Mouse (Mus musculus): Measurements from ENCODE around the gene Dnmt3b. TPM values are rescaled to one million over a fixed set of nuclear protein-coding genes. Genes with fewer than 3 reads are reported as not detected.
"Not testable (repeated sequence)": the region's sequence is repeated elsewhere in the genome, so short reads cannot be mapped to it uniquely, and the experiment has no call there.

Gene Dnmt3b
- polyA plus RNA-seq, 1 experiment = 0.51 TPM

DNA sequence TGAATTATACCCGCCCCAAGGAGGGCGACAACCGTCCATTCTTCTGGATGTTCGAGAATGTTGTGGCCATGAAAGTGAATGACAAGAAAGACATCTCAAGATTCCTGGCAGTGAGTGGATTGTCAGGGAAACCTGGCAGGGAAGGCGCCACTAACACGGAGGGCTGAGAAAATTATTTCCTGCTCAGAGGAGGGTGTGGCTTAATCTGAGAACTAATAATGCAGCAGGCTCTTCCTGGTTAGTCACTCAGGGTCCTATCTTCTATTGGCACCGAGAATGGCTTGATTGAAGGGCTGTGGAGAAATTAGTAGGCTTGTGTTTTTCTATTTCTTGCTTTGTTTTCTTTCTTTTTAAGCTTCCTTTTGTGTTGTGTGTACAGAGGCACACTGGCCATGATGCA lies 28.3 kb downstream of the Dnmt3b start:
- no peak overlapping the region for H3ac ChIP-seq (ENCODE audit: control insufficient read depth, insufficient read length, low read depth)
- peaks cover 3% of the 10 kb centered on the region for H3K36me3 ChIP-seq (ENCODE audit: control insufficient read depth, insufficient read depth)
- no peak overlapping the region for H3K4me3 ChIP-seq (ENCODE audit: insufficient read depth, poor library complexity, severe bottlenecking)
- no peaks in the 10 kb centered on the region for H3K27me3 ChIP-seq (ENCODE audit: control insufficient read depth, insufficient read depth, insufficient read length)
- H3K79me3 ChIP-seq (ENCODE audit: low read depth) = no peaks in the 10 kb centered on the region
- TF ChIP-seq MAX (IDR thresholded peaks at IDR 0.05) (no peak), CEBPB (IDR thresholded peaks at IDR 0.05; ENCODE audit: low read depth) (no peak), CTCF (IDR thresholded peaks at IDR 0.05; ENCODE audit: control insufficient read depth, insufficient read depth, insufficient read length) (no peak), MYOG (IDR thresholded peaks at IDR 0.05; ENCODE audit: control insufficient read depth, extremely low read depth, insufficient read length) (no peak), USF1 (IDR thresholded peaks at IDR 0.05; ENCODE audit: low read depth) (no peak), FOSL1 (IDR thresholded peaks at IDR 0.05; ENCODE audit: insufficient read depth, low read length, poor library complexity, severe bottlenecking) (no peak), MYOD1 (IDR thresholded peaks at IDR 0.05; ENCODE audit: control insufficient read depth, insufficient read length, low read depth) (no peak)
- no peaks in the 10 kb centered on the region for H3K79me2 ChIP-seq (ENCODE audit: control insufficient read depth, insufficient read depth)

DNA sequence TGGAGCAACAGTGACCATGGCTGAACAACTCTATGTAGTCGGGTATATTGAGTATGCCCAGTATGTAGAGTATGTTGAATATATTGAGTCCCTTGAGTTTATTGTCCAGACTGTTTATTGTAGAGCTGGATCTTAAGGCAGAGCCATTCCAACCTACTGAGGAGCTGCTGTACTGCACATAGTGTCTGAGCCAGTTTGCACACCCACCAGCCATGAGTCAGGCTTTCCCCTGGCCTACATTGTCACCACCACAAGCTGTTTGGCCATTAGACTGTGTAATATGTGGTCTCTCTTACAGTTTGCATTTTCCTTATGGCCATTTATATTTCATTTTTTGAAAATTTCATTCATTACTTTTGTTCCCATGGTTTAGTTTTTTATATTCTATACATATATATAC lies 30.7 kb downstream of the Dnmt3b start:
- no peaks in the 10 kb centered on the region for H3K79me2 ChIP-seq (ENCODE audit: control insufficient read depth, insufficient read depth)
- H3K36me3 ChIP-seq (ENCODE audit: control insufficient read depth, insufficient read depth) = peaks cover 3% of the 10 kb centered on the region
- no peaks in the 10 kb centered on the region for H3K79me3 ChIP-seq (ENCODE audit: low read depth)
- TF ChIP-seq CTCF (IDR thresholded peaks at IDR 0.05; ENCODE audit: control insufficient read depth, insufficient read depth, insufficient read length) (no peak), MYOD1 (IDR thresholded peaks at IDR 0.05; ENCODE audit: control insufficient read depth, insufficient read length, low read depth) (no peak), USF1 (IDR thresholded peaks at IDR 0.05; ENCODE audit: low read depth) (no peak), MAX (IDR thresholded peaks at IDR 0.05) (no peak), MYOG (IDR thresholded peaks at IDR 0.05; ENCODE audit: control insufficient read depth, extremely low read depth, insufficient read length) (no peak), CEBPB (IDR thresholded peaks at IDR 0.05; ENCODE audit: low read depth) (no peak), FOSL1 (IDR thresholded peaks at IDR 0.05; ENCODE audit: insufficient read depth, low read length, poor library complexity, severe bottlenecking) (no peak)
- no peak overlapping the region for H3K4me3 ChIP-seq (ENCODE audit: insufficient read depth, poor library complexity, severe bottlenecking)
- H3ac ChIP-seq (ENCODE audit: control insufficient read depth, insufficient read length, low read depth) = no peak overlapping the region
- no peaks in the 10 kb centered on the region for H3K27me3 ChIP-seq (ENCODE audit: control insufficient read depth, insufficient read depth, insufficient read length)

DNA sequence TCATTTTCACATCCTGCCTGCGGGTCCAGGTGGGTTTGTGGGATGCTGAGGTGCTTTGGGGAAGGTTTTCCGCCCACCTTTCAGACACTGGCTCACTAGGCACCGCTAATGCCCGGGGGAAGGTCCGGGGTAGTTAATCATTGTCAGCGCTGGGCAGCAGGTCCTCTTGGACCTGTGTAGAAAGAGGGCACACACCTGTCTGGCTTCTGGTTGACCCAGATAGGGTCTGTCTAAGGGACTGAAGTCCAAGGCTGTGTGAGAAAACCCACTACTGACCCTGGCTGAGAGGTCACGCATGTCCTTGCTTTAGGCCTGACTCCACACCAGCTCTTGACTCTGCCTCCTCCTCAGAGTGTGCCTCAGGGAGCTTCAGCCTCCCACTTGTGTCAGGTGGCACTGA lies 44.2 kb downstream of the Dnmt3b start:
- H3K79me3 ChIP-seq (ENCODE audit: low read depth); H3K79me2 ChIP-seq (ENCODE audit: control insufficient read depth, insufficient read depth); H3ac ChIP-seq (ENCODE audit: control insufficient read depth, insufficient read length, low read depth); H3K4me3 ChIP-seq (ENCODE audit: insufficient read depth, poor library complexity, severe bottlenecking); H3K36me3 ChIP-seq (ENCODE audit: control insufficient read depth, insufficient read depth); H3K27me3 ChIP-seq (ENCODE audit: control insufficient read depth, insufficient read depth, insufficient read length): not testable (repeated sequence)

DNA sequence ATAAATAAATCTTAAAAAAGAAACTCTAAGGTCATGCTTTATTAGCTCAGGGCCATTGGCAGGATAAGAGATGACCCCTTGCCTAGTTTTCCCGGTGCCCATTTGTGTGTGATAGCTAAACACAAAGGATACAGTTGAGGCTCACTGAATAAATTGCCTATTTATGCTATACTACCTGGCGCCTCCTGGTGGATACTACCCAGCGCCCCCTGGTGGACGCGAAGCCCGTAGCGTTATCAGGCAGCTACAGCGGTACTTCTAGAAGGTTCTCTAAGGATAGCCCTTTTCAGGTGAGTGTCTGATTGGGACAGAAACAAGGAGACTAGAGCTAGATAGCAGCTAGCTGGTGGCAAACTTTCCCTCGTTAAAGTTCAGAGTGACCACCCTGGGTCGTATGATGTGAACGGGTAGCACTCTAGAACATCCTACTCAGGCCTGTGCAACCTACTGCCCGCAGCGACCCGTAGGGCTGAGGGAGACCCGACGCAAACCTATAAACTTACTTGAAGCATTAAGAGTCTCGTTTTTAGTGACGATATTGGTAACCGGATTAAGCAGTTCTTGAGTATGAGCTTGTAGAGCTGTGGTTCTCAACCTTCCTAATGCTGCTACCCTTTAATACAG lies 45.3 kb downstream of the Dnmt3b start:
- TF ChIP-seq MYOD1 (IDR thresholded peaks at IDR 0.05; ENCODE audit: control insufficient read depth, insufficient read length, low read depth) (no peak), MAX (IDR thresholded peaks at IDR 0.05) (no peak), CTCF (IDR thresholded peaks at IDR 0.05; ENCODE audit: control insufficient read depth, insufficient read depth, insufficient read length) (peak; percentile 7), FOSL1 (IDR thresholded peaks at IDR 0.05; ENCODE audit: insufficient read depth, low read length, poor library complexity, severe bottlenecking) (no peak), CEBPB (IDR thresholded peaks at IDR 0.05; ENCODE audit: low read depth) (no peak), USF1 (IDR thresholded peaks at IDR 0.05; ENCODE audit: low read depth) (no peak), MYOG (IDR thresholded peaks at IDR 0.05; ENCODE audit: control insufficient read depth, extremely low read depth, insufficient read length) (no peak)
- Histone ChIP-seq H3K79me3 (ENCODE audit: low read depth) (no peaks in the 10 kb centered on the region), H3K27me3 (ENCODE audit: control insufficient read depth, insufficient read depth, insufficient read length) (no peaks in the 10 kb centered on the region), H3K4me3 (ENCODE audit: insufficient read depth, poor library complexity, severe bottlenecking) (no peak overlapping the region), H3K36me3 (ENCODE audit: control insufficient read depth, insufficient read depth) (no peaks in the 10 kb centered on the region), H3K79me2 (ENCODE audit: control insufficient read depth, insufficient read depth) (no peaks in the 10 kb centered on the region), H3ac (ENCODE audit: control insufficient read depth, insufficient read length, low read depth) (no peak overlapping the region)

DNA sequence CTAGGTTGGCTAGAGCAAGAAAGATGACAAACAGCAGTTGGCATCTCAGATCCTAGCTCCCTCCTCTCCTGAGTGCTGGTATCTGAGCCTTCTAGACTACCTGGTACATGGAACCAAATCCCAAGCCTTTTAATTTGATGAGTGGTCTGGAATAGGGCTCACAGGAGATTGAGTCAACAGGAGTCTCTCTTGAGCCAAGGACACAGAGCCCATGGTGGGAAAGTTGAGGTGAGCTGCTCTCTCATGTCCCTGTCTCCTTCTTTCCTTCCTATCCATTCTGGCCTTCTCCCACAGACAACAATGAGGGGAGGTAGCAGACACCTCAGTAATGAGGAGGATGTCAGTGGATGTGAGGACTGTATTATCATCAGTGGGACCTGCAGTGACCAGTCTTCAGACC lies 47.1 kb downstream of the Dnmt3b start, which contains the start of gene Dnmt3c:
Gene Dnmt3c, plus strand, starts transcription at position 301 of the 400 bp plus-strand sequence.
- Histone ChIP-seq H3ac (ENCODE audit: control insufficient read depth, insufficient read length, low read depth) (no peak within 1 kb of the TSS), H3K27me3 (ENCODE audit: control insufficient read depth, insufficient read depth, insufficient read length) (no peaks in the 10 kb centered on the region), H3K79me3 (ENCODE audit: low read depth) (no peaks in the 10 kb centered on the region), H3K4me3 (ENCODE audit: insufficient read depth, poor library complexity, severe bottlenecking) (no peak within 1 kb of the TSS), H3K79me2 (ENCODE audit: control insufficient read depth, insufficient read depth) (no peaks in the 10 kb centered on the region), H3K36me3 (ENCODE audit: control insufficient read depth, insufficient read depth) (no peaks in the 10 kb centered on the region)
- no peak for TF ChIP-seq MYOG (IDR thresholded peaks at IDR 0.05; ENCODE audit: control insufficient read depth, extremely low read depth, insufficient read length)
- TF ChIP-seq MYOD1 (IDR thresholded peaks at IDR 0.05; ENCODE audit: control insufficient read depth, insufficient read length, low read depth) = no peak
- no peak for TF ChIP-seq USF1 (IDR thresholded peaks at IDR 0.05; ENCODE audit: low read depth)
- TF ChIP-seq MAX (IDR thresholded peaks at IDR 0.05) = no peak
- TF ChIP-seq CEBPB (IDR thresholded peaks at IDR 0.05; ENCODE audit: low read depth) = no peak
- TF ChIP-seq FOSL1 (IDR thresholded peaks at IDR 0.05; ENCODE audit: insufficient read depth, low read length, poor library complexity, severe bottlenecking) = no peak
- TF ChIP-seq CTCF (IDR thresholded peaks at IDR 0.05; ENCODE audit: control insufficient read depth, insufficient read depth, insufficient read length) = no peak

DNA sequence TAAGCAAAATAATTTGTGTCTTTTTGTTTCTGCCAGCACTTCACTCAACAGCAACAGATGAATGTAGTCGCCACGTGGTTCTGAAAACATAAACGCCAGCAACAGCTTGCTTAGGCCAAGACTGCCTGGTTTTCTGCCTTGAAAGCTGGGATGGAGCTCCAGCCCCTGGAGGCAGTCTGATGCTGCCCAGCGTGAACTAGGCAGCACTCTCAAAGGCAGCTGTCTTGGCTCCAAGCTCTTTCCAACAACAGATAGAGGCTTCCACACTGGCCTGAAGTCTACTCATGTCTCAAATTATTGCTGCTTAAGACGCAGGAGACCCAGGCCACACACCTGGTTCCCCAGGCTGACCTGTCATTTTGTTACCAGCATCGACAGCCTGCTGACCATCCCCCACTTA lies 54.1 kb downstream of the Dnmt3b start:
- no peak overlapping the region for H3K4me3 ChIP-seq (ENCODE audit: insufficient read depth, poor library complexity, severe bottlenecking)
- TF ChIP-seq MYOD1 (IDR thresholded peaks at IDR 0.05; ENCODE audit: control insufficient read depth, insufficient read length, low read depth) (no peak), CEBPB (IDR thresholded peaks at IDR 0.05; ENCODE audit: low read depth) (no peak), CTCF (IDR thresholded peaks at IDR 0.05; ENCODE audit: control insufficient read depth, insufficient read depth, insufficient read length) (no peak), MAX (IDR thresholded peaks at IDR 0.05) (no peak), FOSL1 (IDR thresholded peaks at IDR 0.05; ENCODE audit: insufficient read depth, low read length, poor library complexity, severe bottlenecking) (no peak), MYOG (IDR thresholded peaks at IDR 0.05; ENCODE audit: control insufficient read depth, extremely low read depth, insufficient read length) (no peak), USF1 (IDR thresholded peaks at IDR 0.05; ENCODE audit: low read depth) (no peak)

More for the DNA sequence above, 54.1 kb downstream of the Dnmt3b start:
- Histone ChIP-seq H3K79me3 (ENCODE audit: low read depth) (no peaks in the 10 kb centered on the region), H3K27me3 (ENCODE audit: control insufficient read depth, insufficient read depth, insufficient read length) (peaks cover 7% of the 10 kb centered on the region), H3ac (ENCODE audit: control insufficient read depth, insufficient read length, low read depth) (no peak overlapping the region), H3K36me3 (ENCODE audit: control insufficient read depth, insufficient read depth) (no peaks in the 10 kb centered on the region), H3K79me2 (ENCODE audit: control insufficient read depth, insufficient read depth) (no peaks in the 10 kb centered on the region)

All from C2C12 (cell line).